Mouse (Mus musculus) lung, postnatal 0 days (tissue): ENCODE results near the gene B3gnt3.
A peak's percentile ranks its signal among the peaks of the same experiment; 100 is the strongest.
"Not testable (repeated sequence)": the region's sequence is repeated elsewhere in the genome, so short reads cannot be mapped to it uniquely, and the experiment has no call there.

ENCODE experiments used
- CTCF ChIP-seq: IDR thresholded peaks from 2 replicates; pipeline ENCODE4 v1.5.1; 2016; ENCODE audit warnings: antibody characterized with exemption, mild to moderate bottlenecking
- EP300 ChIP-seq: IDR thresholded peaks from 2 replicates; pipeline ENCODE4 v1.6.1; 2016; ENCODE audit warnings: antibody characterized with exemption, mild to moderate bottlenecking, control low read depth

DNA sequence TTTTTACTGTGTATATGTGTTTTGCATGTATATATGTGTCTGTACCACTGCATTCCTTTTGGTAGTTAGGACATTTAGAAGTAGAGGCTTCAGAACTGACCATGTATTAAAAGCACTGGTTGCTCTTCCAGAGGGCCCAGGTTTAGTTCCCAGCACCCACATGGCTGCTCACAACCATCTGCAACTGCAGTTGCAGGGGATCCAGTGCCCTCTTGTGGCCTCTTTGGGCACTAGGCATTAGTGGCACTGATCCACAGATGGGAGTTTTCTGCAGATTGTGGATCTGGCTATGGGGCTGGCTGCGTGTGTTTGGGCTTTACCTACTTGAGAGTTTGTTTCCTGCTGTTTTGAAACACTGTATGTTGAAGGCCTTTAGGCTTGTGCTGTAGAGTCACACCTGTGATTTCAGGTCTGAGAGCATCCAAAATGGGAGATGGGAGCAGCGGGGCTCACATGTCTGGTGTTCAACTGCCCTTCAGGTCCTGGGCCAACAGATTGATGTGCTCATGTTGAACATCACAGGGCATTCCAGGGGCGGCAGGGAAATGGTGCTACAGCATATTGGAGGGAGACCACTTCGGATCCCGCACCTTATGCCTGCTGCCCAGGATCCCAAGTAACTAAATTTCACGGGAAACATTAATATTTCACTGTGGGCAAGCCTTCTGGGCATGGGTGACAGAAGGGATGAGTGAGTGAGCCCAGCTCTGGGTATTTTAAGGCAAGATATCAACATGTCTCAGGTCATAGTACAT is 47.9 kb upstream of the B3gnt3 start:
- TF ChIP-seq CTCF, result 0 out of 2 replicates have a peak, but pooled peaks have one; percentile 7
- TF ChIP-seq EP300, result not testable (repeated sequence)
